Mouse (Mus musculus): Measurements from ENCODE around the gene Kif19a. TPM values are rescaled to one million over a fixed set of nuclear protein-coding genes. Genes with fewer than 3 reads are reported as not detected.

The Kif19a gene
- polyA plus RNA-seq, 1 experiment, result 19.3 TPM

DNA sequence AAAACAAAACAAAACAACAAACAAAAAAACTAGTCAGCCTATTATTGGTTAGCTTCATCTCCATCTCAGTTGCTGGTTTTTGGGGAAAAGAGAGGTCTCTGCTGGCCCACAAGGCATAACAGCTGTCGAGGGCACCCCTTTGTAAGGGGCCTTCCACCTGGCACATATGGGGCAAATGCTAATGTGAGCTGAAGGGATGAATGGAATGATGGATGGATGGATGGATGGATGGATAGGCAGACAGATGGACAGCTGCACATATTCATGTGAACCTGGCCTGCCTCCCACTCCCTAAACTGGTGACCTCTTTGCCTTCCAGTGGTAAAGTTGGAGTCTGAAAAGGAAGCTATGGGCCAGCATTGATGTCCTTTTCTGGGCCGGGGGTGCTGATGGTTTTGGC, 41.8 kb downstream of the Kif19a start:
- no peaks in the 10 kb centered on the region for H3K27me3 ChIP-seq (ENCODE audit: control insufficient read depth, insufficient read depth, low read length)
- TF ChIP-seq POLR2A (IDR thresholded peaks at IDR 0.05; ENCODE audit: control insufficient read depth, low read depth, low read length) (no peak), CTCF (IDR thresholded peaks at IDR 0.05; ENCODE audit: control insufficient read depth, insufficient read depth, insufficient replicate concordance, low read depth, low read length) (no peak)
- H3K36me3 ChIP-seq (ENCODE audit: control insufficient read depth, insufficient read depth, low read length), result no peaks in the 10 kb centered on the region
- H3K27ac ChIP-seq (ENCODE audit: control insufficient read depth, insufficient read depth, low read depth, low read length), result no peak overlapping the region
- H3K4me1 ChIP-seq (ENCODE audit: control insufficient read depth, insufficient read depth, low read length), result no peaks in the 10 kb centered on the region
- no peak overlapping the region for H3K4me3 ChIP-seq (ENCODE audit: control insufficient read depth, low read depth, low read length)

DNA sequence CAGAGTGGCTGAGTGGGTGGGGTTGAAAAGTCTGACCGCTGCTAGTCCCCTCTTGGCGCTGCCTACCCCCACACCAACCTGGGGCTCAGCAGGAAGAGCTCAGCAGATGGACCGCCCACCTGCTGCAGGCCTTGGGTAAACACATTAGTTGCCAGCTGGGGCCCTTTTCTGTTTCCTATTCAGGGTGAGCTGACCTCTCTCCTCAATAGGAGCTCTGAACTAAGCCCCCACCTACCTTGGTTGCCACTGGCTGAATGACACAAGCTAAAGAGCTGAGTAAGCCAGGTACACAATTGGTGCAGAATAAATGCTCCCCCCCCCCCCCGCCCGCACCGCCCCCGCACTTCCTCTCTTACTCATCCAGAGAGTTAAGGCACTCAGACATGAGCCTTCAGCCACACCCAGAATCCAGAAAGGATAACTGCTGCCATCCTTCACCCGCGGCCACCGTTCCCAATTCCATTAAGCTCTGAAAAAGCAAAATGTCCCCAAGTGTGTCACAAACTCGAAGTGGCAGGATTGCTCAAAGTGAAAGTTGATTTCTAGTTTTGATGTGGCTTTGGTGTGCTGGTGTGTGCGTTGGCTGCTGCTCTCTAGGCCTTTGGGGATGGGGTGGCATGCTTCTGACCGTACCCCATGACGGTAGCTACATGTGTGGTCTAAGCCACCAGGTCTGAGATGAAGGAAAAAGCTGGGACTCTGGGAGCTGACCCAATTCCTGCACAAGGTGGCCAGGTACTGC, 42.7 kb downstream of the Kif19a start:
- no peak for TF ChIP-seq CTCF (IDR thresholded peaks at IDR 0.05; ENCODE audit: control insufficient read depth, insufficient read depth, insufficient replicate concordance, low read depth, low read length)
- Histone ChIP-seq H3K4me1 (ENCODE audit: control insufficient read depth, insufficient read depth, low read length) (no peaks in the 10 kb centered on the region), H3K36me3 (ENCODE audit: control insufficient read depth, insufficient read depth, low read length) (no peaks in the 10 kb centered on the region), H3K4me3 (ENCODE audit: control insufficient read depth, low read depth, low read length) (no peak overlapping the region), H3K27me3 (ENCODE audit: control insufficient read depth, insufficient read depth, low read length) (no peaks in the 10 kb centered on the region), H3K27ac (ENCODE audit: control insufficient read depth, insufficient read depth, low read depth, low read length) (no peak overlapping the region)

DNA sequence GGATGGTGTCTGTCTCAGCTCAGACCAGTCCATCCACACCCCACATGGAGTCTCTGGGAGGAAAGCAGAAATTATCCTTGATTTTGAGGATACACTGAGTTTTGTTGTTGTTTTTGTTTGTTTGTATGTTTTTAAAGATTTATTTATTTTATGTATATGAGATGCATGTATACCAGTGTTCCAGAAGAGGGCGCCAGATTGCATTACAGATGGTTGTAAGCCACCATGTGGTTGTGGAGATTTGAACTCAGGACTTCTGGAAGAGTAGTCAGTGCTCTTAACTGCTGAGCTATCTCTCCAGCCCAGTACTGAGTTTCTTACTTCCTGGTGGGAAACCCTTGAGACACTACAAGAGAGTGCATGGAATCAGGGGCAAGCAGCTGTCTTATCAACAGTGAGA, 44.2 kb downstream of the Kif19a start:
- Histone ChIP-seq H3K27me3 (ENCODE audit: control insufficient read depth, insufficient read depth, low read length) (no peaks in the 10 kb centered on the region), H3K4me3 (ENCODE audit: control insufficient read depth, low read depth, low read length) (no peak overlapping the region), H3K27ac (ENCODE audit: control insufficient read depth, insufficient read depth, low read depth, low read length) (no peak overlapping the region), H3K4me1 (ENCODE audit: control insufficient read depth, insufficient read depth, low read length) (no peaks in the 10 kb centered on the region), H3K36me3 (ENCODE audit: control insufficient read depth, insufficient read depth, low read length) (no peaks in the 10 kb centered on the region)
- TF ChIP-seq CTCF (IDR thresholded peaks at IDR 0.05; ENCODE audit: control insufficient read depth, insufficient read depth, insufficient replicate concordance, low read depth, low read length) (no peak), POLR2A (IDR thresholded peaks at IDR 0.05; ENCODE audit: control insufficient read depth, low read depth, low read length) (no peak)

DNA sequence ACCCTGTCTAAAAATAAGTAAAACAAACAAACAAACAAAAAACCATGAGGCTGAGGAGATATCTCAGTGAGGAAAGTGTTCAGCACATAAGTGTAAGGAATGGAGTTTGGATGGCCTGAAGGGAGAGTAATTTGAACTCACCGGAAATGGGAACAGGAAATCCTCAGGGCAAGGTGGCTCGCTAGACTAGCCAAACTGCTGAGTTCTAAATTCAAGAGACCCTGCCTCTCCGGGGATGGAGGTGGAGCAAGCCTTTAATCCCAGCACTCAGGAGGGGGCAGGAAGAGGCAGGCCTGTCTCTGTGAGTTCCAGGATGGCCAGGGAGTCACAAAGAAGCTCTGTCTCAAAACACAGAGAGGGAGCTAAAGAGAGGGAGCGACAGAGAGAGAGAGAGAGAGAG, 45.2 kb downstream of the Kif19a start:
- no peaks in the 10 kb centered on the region for H3K4me1 ChIP-seq (ENCODE audit: control insufficient read depth, insufficient read depth, low read length)
- no peak overlapping the region for H3K4me3 ChIP-seq (ENCODE audit: control insufficient read depth, low read depth, low read length)
- H3K27me3 ChIP-seq (ENCODE audit: control insufficient read depth, insufficient read depth, low read length), result no peaks in the 10 kb centered on the region
- TF ChIP-seq CTCF (IDR thresholded peaks at IDR 0.05; ENCODE audit: control insufficient read depth, insufficient read depth, insufficient replicate concordance, low read depth, low read length), result no peak
- no peak for TF ChIP-seq POLR2A (IDR thresholded peaks at IDR 0.05; ENCODE audit: control insufficient read depth, low read depth, low read length)
- H3K27ac ChIP-seq (ENCODE audit: control insufficient read depth, insufficient read depth, low read depth, low read length), result no peak overlapping the region
- H3K36me3 ChIP-seq (ENCODE audit: control insufficient read depth, insufficient read depth, low read length), result no peaks in the 10 kb centered on the region

DNA sequence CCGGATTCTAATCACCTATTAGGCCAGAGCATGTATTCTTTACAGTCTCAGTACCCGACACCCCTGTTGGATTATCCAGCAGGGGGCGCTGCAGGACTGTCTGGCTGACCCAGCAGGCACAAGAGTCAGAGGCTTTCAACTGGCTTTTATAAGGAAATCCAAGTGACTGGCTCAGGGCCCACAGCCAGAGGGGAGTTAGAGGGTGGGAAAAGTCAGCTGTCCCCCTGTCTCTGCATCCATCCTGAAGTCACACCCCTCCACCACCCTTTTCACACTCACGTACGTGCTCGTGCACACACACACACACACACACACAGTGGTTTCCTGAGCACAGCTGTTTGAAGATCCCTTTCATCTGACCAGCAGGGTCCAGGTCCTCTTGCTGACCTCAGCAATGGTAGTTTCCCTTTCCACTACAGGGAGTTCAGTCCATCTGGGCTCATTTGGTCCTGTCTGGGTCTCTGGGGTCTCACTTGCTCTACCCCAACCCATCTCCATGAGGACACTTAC, 47.6 kb downstream of the Kif19a start:
- no peaks in the 10 kb centered on the region for H3K27me3 ChIP-seq (ENCODE audit: control insufficient read depth, insufficient read depth, low read length)

DNA sequence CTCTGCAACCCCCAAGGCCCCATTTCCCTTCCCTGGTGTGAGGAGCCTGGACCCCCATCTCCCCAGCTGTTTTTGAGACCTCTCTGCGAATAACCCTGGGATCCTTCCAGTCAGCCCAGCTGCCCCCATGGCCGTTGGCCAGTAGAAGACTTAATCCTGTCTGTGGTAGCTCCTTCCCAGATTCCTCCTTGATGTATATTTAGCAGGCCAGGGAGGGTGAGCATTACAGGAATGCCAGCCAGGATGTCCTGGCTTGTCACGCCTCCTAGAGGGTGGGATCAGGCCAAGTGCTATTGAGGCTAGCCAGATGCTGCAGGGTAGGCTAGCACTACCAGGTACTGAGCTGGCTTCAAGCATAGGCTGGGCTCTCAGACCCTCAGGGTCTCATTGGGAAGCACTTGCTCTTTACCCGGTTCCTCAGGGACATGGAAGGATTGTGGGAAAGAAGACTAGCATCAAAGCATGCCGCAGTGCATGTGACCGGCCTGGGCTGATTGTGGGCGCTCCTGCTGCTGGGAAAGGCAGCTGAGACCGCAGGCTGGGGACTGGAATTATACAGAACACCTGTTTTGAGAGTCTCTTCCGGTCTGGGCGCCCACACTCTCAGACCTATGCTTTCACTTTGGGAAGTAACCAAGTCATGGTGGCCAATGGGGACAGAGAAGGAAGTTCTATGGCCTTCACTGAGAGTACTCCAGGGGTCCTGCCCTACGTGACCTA, 49.8 kb downstream of the Kif19a start:
- Histone ChIP-seq H3K27ac (ENCODE audit: control insufficient read depth, insufficient read depth, low read depth, low read length) (no peak overlapping the region), H3K4me1 (ENCODE audit: control insufficient read depth, insufficient read depth, low read length) (no peaks in the 10 kb centered on the region), H3K36me3 (ENCODE audit: control insufficient read depth, insufficient read depth, low read length) (no peaks in the 10 kb centered on the region), H3K27me3 (ENCODE audit: control insufficient read depth, insufficient read depth, low read length) (no peaks in the 10 kb centered on the region), H3K4me3 (ENCODE audit: control insufficient read depth, low read depth, low read length) (no peak overlapping the region)
- TF ChIP-seq POLR2A (IDR thresholded peaks at IDR 0.05; ENCODE audit: control insufficient read depth, low read depth, low read length) (no peak), CTCF (IDR thresholded peaks at IDR 0.05; ENCODE audit: control insufficient read depth, insufficient read depth, insufficient replicate concordance, low read depth, low read length) (no peak)

More for the DNA sequence above, 47.6 kb downstream of the Kif19a start:
- Histone ChIP-seq H3K27ac (ENCODE audit: control insufficient read depth, insufficient read depth, low read depth, low read length) (no peak overlapping the region), H3K4me1 (ENCODE audit: control insufficient read depth, insufficient read depth, low read length) (no peaks in the 10 kb centered on the region), H3K4me3 (ENCODE audit: control insufficient read depth, low read depth, low read length) (no peak overlapping the region), H3K36me3 (ENCODE audit: control insufficient read depth, insufficient read depth, low read length) (no peaks in the 10 kb centered on the region)
- no peak for TF ChIP-seq POLR2A (IDR thresholded peaks at IDR 0.05; ENCODE audit: control insufficient read depth, low read depth, low read length)
- TF ChIP-seq CTCF (IDR thresholded peaks at IDR 0.05; ENCODE audit: control insufficient read depth, insufficient read depth, insufficient replicate concordance, low read depth, low read length), result peak; percentile 75

DNA sequence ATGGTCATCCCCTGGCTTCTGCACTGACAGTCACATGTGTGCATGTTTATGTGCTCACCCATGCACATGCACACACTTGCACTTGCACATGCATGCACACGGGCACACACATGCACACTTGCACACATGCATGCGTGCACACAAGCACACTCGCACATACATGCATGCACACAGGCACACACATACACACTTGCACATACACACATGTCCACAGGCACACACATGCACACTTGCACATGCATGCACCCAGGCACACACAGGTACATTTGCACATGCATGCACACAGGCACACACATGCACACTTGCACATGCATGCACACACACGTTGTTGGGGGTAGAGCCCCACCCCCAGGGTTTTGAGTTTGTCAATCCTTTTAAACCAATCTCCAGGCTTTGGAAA, 51.7 kb downstream of the Kif19a start:
- Histone ChIP-seq H3K27ac (ENCODE audit: control insufficient read depth, insufficient read depth, low read depth, low read length) (no peak overlapping the region), H3K4me3 (ENCODE audit: control insufficient read depth, low read depth, low read length) (no peak overlapping the region), H3K36me3 (ENCODE audit: control insufficient read depth, insufficient read depth, low read length) (no peaks in the 10 kb centered on the region), H3K27me3 (ENCODE audit: control insufficient read depth, insufficient read depth, low read length) (no peaks in the 10 kb centered on the region), H3K4me1 (ENCODE audit: control insufficient read depth, insufficient read depth, low read length) (no peaks in the 10 kb centered on the region)
- TF ChIP-seq POLR2A (IDR thresholded peaks at IDR 0.05; ENCODE audit: control insufficient read depth, low read depth, low read length) (no peak), CTCF (IDR thresholded peaks at IDR 0.05; ENCODE audit: control insufficient read depth, insufficient read depth, insufficient replicate concordance, low read depth, low read length) (peak; percentile 10; the same call in 1 of the 2 replicates)

Data from testis, adult 2 months (tissue).